Mouse (Mus musculus) embryo, embryonic 11.5 days (tissue): ENCODE data around the gene Itga11.
A peak's percentile ranks its signal among the peaks of the same experiment; 100 is the strongest.

Experiments used
- DNase-seq: peaks from one replicate; pipeline ENCODE4 v3.0.0-alpha.2; 2012; ENCODE audit warnings: low read depth, low spot score

The Itga11 gene

DNA sequence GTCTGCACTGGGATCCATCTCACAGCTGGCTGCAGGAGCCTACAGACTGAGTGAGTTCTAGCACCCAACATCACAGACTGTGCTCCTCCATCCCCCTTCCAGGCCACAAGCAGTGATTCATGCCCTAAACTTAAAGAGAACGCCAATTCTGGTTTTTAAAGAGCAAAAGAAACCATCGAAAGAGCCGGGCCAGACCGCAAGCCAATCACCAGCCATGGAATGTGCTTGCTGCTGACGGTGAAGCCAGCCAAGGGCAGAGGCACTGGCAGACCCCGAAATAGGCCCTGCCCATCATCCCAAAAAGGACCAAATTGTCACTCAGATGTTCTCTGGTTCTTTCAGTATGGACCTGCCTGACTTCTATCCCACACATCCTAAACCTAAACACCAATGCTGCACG, 6.7 kb downstream of the Itga11 start:
- no peak for DNase-seq

DNA sequence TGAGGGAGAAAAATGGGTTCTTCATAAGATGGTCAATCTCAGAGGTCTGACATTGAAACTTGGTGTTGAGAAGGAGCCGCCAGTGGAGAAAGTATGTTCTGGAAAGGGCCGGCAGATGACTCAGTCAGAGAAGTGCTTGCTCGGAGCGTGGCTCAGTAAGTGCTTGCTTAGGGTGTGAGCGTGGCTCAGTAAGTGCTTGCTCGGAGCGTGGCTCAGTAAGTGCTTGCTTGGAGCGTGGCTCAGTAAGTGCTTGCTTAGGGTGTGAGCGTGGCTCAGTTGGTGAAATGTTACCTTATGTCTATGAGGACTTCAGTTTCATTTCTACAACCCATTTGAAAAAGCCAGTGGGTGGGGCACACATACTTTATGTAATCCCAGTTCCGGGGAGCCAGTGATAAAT, 12.1 kb downstream of the Itga11 start:
- DNase-seq: no peak

DNA sequence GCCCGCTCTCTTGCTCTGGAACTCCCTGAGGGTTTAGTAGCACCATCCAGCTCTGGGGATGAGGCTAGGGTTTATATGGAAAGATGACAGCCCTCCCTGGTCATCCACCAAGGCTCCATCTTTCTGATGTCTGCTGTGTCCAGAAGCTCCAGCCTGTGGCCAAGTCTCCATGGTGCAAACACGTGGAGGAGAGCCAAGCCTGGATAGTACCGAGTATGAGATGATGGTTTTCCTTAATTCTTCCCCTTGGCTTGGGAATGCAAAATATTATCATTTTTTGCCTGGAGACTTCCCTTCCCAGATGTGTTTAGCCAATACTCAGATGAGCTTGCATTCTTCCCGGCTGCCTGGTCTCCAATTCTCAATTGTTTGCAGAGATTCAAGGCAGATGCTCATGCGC, 16.4 kb downstream of the Itga11 start:
- DNase-seq: no peak

DNA sequence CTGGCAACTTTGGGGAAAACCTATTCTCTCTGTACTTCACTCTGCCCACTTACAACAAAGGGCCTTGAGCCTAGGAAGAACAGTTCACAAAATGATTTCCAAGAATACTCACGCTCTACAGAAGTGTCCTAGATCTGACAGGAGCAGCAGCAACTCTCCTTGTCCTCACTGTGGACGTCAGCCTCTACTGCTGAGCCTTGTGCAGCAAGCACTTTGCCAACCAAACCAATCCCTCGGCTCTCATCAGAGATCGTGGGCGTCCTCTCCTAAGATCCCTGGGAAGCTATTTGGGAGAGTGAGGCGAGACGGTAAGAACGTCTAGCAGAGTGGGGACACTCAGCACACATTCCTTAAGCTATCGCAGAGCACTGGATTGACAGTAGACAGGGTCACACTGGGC, 17.6 kb downstream of the Itga11 start:
- DNase-seq: no peak

DNA sequence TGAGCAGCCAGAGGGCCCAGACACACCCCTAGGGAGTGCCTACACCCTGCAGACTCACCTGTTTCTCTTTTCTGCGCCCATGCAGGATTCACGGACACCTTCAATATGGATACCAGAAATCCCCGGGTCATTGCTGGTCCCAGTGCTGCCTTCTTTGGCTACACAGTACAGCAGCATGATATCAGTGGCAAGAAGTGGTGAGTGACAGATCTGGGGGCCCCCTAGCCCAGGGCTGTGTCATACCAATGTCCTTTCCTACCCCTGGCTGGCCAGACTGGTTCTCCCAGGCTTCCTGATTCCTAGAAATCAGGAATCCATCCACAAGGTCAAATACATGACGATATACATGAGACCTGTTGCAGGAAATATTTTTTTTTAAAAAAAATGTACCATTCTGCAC, 19.2 kb downstream of the Itga11 start:
- no peak for DNase-seq

DNA sequence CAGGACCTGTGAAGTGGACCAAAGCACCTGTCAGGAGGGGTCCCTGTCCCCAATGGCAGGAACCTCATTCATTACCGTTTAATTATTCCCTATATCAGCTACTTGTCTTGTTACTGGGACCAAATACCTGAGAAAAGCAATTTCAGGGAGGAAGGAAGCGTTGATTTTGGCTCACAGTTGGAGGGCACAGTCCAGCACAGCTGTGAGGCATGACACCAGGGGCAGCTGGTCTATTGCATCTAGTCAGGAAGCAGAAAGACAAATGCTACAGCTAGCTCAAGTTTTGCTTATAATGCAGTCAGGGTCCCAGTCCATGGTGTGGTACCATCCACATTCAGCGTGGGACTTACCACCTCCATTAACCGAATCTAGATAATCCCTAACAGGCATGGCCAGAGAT, 29.6 kb downstream of the Itga11 start:
- no peak for DNase-seq

DNA sequence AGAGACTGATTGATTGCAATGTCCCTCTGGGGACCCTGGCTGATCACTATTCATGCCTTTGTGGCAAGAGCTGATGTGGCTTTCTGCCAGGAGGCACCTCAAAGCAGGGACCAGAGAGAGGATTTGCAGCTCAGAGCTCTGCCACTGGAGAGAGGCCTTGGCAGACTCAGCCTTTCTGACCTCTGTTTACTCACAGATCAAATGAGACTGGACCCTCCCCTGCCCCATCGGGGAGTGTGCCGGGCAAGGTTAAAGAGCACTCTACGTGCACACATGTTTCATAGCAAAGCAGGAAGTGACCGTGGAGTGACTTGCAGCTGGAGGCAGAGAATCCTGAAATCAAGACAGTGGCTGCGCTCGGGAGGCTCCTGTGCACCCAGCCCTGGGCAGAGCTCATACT, 30.2 kb downstream of the Itga11 start:
- DNase-seq: no peak

DNA sequence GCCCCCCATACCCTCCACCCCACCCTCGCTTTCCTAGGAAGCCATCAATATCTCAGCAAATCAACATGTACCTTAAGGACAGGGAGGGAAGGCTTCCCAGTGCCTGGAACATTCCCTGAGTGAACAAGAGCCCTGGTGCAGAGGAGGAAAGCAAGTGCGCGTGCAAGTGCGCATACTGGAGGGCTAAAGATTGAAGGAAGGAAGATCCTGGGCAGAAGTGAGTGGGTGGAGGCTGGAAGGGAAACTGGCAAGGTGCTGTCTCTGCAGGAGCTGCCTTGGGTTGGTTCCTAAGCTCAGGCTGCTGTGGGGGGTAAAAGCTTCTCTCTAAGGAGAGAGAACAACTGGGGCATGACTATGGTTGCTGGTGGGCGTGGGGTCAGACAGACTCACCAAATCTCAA, 32.4 kb downstream of the Itga11 start:
- no peak for DNase-seq

DNA sequence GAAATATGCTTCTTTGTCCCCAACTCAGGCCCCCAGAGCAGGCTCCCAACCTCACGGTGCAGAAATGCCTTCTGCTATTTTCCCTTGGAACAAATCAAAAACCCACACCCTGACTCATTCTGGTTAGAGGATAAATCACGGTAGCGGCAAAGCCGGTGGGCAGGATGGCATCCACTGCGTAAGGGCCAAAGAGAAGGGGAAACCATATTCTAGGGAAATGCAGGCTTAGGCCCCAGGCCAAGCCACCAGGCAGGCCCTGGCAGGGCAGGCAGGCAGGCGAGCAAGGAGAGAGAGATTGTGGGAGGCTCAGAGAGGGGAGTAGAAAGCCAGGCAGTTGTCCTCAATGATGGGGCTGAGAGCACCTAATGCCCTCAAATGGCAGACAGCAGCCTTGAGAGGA, 34.7 kb downstream of the Itga11 start:
- no peak for DNase-seq

DNA sequence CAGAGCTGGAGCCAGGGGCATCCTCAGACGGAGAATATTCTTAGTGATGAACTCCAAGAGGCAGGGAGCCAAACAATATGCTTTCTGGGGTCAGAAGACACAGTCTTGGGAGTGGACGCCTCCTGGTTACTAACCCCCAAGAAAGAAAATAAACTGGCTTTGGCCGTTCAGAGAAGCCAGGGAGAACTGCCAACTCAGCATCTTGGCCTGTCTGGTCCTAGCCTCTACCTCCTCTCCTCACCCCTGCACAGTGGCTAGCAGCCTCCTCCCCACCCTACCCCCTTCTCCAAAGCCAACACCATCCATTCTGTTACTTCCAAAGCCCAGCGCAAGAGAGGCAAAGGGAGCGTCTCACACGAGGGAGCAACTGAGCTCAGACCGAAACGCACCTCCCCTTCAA, 35.4 kb downstream of the Itga11 start:
- no peak for DNase-seq

DNA sequence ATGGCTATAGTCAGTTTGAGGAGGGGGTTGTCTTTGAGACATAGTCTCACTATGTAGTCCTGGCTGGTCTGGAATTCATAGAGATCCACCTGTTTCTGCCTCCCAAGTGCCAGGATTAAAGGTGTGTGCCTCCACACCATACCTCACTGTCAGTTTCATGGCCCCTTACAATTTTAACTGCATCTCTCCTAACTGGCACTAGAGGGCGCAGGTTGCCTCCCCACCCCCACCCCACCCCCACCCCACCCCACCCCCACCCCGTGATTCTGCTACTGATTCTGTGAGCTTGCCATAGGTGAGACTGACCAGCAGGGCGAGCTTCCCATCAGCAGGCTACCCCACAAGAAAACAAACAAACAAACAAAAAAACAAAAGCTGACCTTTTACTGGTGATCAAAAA, 36.7 kb downstream of the Itga11 start:
- DNase-seq: no peak

DNA sequence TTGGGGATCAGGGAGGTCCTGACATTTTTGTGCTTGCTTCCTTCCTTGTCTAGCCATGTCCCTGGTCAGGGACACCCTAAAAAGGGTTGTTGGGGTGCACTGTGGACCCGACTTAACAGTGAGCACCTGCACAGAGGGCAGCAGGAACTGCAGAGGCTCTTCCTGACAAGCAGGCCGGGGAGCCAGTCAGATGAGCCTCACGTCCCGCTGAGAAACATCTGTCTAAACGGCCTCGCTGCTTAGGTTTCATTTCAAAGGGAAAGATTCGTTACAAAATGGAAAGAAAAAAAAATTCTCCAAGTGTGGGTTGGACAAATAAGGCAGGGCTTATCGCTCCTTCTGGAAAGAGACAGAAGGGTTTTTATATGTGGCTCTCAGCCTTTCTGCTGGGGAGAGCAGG, 40.4 kb downstream of the Itga11 start:
- DNase-seq: no peak

DNA sequence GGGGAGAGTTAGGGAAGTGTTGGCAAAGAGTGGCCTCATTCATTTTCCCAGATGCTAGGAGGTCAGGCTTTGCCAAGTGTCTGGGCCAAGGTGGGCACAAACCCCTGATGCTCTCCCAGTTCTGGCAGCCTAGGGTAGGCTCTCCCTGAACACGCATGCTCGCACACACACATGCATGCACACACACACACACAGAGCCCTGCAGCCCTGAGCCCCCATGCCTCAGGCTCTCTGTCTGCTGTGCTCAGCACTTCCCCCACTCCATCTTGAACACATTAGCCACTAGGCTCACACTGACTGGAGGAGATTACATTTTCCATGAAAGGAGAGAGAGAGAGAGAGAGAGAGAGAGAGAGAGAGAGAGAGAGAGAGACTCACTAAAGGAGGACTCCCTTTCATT, 44.2 kb downstream of the Itga11 start:
- DNase-seq: no peak

DNA sequence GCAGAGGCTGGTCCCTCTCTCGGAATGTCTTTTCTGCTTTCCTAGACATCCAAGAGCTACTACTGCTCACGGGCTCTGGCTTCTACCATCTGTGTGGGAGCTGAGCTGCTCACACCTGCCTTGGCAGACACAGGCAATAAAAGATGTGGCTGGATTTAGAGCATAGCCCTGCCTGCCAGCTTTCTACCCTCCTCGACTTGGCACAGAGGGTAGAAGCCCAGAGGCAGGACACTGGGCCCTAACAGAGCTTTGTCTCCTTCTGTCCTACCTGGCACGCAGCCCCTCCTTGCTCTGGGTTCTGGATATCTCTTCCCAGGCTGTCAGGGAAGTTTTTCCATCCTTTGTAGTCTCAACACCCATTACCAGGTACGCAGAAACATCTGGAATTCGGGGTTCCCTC, 45.1 kb downstream of the Itga11 start:
- DNase-seq: no peak

DNA sequence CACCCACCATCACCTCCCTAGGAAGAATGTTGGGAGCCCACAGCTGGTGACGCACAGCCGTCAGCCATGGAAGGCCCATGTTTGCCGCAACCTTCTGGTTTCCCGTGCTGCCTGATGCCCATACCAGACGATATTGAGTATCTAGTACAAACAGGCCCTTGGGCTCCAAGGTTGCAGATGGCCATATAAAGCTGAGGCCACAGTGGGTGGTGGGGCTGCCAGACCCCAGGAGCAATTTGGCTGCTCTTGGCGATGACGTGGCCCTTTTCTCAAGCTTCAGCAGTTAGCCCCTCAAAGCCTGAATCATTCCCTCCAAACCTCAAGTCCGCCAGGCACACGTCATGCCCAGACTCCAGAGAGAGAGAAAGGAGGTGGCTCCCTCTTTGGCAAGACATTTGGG, 46.5 kb downstream of the Itga11 start:
- no peak for DNase-seq

DNA sequence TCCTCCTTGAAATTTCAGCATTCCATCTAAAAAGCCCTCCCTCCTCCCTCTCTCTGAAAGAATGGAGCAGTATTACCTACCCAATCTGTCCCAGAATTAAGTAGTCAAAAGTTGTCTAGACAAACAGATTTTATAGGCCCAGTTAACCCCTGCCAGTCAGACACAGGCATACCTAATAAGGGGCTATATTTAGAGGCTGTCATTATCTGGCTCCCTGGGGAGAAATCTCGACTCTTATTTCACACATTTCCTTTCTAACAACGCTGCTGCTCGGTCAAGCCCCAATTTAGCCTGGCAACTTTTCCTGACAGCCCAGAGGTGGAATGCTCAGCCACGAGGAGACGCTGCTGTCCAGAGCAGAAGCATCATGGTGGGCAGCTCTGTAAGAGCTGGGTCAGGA, 47.6 kb downstream of the Itga11 start:
- peak; percentile 36 for DNase-seq

DNA sequence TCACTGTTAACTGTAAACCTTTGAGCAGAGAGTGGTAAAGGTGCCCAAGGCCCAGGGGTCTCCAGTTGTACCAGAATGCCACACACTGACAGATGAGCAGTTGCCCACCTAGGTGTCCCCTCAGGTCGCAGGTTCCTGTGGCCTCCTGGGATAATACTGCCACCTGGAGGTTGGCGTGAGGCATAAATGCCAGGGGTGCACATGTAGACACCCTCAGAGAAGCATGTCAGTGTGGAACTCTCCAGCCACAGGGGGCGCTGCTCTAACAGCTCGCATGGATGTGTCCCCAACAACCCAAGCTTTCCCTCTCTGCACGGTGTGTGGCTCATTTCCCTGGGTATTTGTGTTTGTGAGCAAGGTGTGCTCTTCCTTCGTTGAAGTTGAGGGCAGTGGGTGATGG, 48.8 kb downstream of the Itga11 start:
- no peak for DNase-seq

DNA sequence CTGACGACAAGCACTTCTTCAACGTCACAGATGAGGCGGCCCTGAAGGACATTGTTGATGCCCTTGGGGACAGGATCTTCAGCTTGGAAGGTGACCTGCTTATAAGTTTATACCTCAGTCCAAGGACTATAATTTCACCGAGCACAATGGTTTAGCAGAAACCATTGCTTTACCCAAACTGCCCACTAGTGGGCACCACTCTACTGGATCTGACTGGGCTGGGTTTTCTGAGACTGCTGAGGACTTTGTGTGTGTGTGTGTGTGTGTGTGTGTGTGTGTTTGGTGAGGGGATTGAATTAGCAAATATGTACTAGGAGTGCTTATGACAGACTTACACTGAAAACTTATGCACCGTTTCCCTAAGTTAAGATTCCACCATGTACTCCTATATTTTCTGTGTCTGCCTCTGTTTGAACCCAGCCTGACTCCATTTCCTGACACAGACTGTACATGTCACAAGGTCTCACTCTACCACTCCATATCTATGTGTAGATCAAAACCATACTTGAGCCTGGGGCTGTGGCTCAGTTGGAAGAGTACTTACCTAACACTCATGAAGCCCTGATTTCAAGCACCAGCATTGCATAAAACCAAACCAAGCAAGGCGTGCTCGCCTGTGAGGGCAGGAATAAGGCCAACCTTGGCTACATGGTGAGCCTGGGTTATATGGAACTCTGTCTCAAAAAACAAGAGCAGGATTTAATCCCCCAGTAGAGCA, 67.1 kb downstream of the Itga11 start:
- peak; percentile 36 for DNase-seq

DNA sequence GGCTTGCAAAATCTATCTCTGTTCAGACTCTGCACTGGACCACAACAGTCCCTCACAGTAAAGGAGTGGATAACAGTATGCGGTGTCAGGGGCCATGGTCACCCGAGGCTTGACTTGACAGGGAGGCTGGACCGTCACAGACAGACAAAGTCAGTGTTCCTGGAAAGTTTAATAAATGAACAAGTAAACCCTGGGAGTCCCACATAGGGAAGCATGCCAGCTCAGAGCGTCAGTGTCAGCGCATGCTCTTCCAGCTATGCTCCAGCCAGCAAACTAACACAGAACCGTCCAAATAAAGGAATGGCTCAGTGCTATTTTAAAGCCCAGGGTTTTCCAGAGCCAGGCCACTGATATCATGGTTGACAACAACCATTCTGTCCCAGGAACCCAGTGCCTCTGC, 69.0 kb downstream of the Itga11 start:
- DNase-seq: no peak

DNA sequence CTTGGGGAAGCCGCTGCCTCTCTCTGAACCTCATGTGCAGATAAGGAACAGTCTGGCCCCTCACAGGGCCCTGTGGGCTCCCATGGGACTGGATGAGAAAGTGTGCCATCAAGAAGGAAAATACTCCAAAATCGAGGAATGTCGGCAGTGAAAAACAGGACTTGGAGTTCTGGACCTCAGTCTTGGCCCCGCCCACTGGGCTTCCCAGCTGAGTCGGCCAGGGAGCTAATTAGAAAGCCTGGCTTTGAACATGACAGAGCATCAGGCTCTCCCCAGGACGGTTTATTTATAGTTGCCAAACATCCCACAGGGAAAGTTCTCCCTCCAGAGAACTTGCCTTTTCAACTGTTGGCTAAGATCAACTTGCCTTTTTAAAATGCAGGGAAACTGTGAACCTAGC, 72.0 kb downstream of the Itga11 start:
- no peak for DNase-seq

DNA sequence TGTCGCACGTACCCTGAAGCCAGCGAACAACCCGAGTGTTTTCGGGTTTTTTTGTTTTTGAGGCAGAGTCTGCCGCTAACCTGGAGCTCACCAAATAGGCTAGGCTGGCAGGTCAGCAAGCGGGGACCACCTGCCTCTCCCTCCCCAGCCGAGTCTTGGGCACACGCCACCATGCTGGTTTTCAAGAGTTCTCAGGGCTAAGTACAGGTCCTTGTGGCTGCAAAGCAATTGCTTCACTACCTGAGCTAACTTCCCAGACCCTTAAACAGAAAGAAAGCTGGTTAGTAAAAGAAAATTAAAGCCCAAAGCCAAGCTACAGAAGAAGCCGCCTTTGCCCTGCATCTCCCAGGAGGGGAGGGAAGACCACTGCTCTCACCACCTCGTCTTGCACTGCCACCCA, 72.8 kb downstream of the Itga11 start:
- no peak for DNase-seq

DNA sequence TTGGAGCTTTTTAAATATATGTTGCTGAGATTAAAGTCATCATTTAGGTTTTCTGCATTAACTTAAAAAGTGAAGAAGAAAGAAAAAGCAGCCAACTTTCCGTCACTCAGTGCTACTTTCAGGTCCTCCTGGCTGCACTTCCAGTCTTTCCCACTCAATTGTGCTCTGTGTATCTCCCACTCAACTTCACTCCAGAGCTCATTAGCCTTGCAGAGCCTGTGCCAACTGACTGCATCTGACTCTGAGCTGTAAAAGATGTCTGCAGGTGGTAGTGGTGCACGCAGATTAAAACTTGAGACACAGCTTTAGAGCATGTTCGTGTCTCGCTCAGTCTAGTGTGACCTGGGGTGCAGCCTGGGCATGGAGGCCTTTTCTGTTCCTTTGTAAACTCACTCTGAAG, 80.7 kb downstream of the Itga11 start:
- no peak for DNase-seq

DNA sequence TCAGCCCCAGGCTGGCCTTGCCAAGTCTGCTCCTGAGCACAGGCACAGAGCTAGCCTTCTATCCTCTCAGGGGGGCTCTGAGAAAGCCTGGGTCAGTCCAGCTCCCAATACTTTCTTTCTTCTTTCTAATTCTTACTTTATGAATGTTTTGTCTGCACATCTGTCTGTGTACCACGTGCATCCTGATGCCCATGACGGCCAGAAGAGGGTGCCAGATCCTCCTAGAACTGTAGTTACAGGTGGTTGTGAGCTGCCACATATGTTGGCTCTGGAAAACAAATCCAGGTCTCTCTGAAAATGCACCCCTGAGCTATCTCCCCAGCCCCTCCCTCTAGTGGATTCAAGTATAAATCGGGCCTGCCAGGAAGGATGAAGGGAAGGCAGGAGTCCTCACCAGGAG, 82.0 kb downstream of the Itga11 start:
- DNase-seq: no peak

DNA sequence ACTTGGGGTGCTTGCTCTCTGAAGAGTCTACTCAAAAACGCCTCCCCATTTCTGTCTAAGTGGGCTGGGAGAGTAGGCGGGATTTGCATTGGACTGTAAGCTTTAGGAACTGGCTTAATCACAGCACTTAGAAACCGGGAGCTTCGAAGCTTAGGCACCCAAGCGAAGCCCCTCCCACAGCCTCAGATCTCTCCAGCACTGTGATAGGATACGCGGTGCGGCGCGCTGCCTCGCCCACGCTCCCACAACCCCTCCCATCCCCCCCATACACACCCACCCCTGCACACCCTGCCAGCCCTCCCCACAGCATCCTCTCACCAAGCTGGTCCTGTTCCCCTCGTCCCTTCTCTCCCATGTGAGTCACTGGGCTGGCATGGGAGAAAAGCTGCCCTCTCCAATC, 85.9 kb downstream of the Itga11 start:
- DNase-seq: no peak
